Mouse (Mus musculus) kidney, postnatal 0 days (tissue): ENCODE measurements around the gene Wdr1. TPM values are rescaled to one million over a fixed set of nuclear protein-coding genes. Genes with fewer than 3 reads are reported as not detected.
"Not testable (repeated sequence)": the region's sequence is repeated elsewhere in the genome, so short reads cannot be mapped to it uniquely, and the experiment has no call there.

Source experiments
- ATAC-seq: fragments of 200-750 bp; cut with Nextera tagmentation; replicated peaks from 2 replicates; pipeline ENCODE4 v1.8.0; 2017; ENCODE audit warnings: low read depth, moderate number of reproducible peaks, moderate TSS enrichment, moderate library complexity; ENCODE audit not compliant: low FRiP score
- DNase-seq: peaks from one replicate; pipeline ENCODE4 v3.0.0-alpha.2; 2016; ENCODE audit warnings: low spot score
- H3K27ac ChIP-seq: fragments of 300-500 bp; sonication (generic); 2 replicates; pipeline ENCODE4 v1.5.1; 2014; ENCODE audit warnings: mild to moderate bottlenecking
- H3K27me3 ChIP-seq: fragments of 300-500 bp; sonication (generic); 2 replicates; pipeline ENCODE4 v1.6.1; 2014; ENCODE audit warnings: low read length, mixed read lengths; ENCODE audit not compliant: insufficient read depth
- H3K36me3 ChIP-seq: fragments of 300-500 bp; sonication (generic); 2 replicates; pipeline ENCODE4 v1.6.1; 2014; ENCODE audit warnings: low read length, mixed read lengths; ENCODE audit not compliant: insufficient read depth
- H3K4me1 ChIP-seq: fragments of 300-500 bp; sonication (generic); replicated peaks from 2 replicates; pipeline ENCODE4 v1.6.1; 2014; ENCODE audit warnings: antibody characterized with exemption, low read length, mixed read lengths; ENCODE audit not compliant: insufficient read depth
- H3K4me2 ChIP-seq: fragments of 300-500 bp; sonication (generic); 2 replicates; pipeline ENCODE4 v1.6.1; 2014; ENCODE audit warnings: mild to moderate bottlenecking, low read length, moderate library complexity, mixed read lengths
- H3K4me3 ChIP-seq: fragments of 300-500 bp; sonication (generic); replicated peaks from 2 replicates; pipeline ENCODE4 v1.5.1; 2014; ENCODE audit warnings: low read depth, low read length
- H3K9ac ChIP-seq: fragments of 300-500 bp; sonication (generic); 2 replicates; pipeline ENCODE4 v1.6.1; 2014; ENCODE audit warnings: low read depth, low read length
- H3K9me3 ChIP-seq: fragments of 300-500 bp; sonication (generic); replicated peaks from 2 replicates; pipeline ENCODE4 v1.6.1; 2016; ENCODE audit warnings: low read length, inconsistent platforms, mixed read lengths
- CTCF ChIP-seq: IDR thresholded peaks from 2 replicates; pipeline ENCODE4 v1.5.1; 2016; ENCODE audit warnings: antibody characterized with exemption, low read depth, mild to moderate bottlenecking, moderate library complexity
- WGBS: fragments of 180-500 bp; shearing (Covaris S2); extraction: QIAGEN DNeasy Blood & Tissue Kit; methylation state at CpG from one replicate; pipeline ENCODE4 v1.1.7; 2014; 5-methylcytosine and 5-hydroxymethylcytosine counted together
- polyA plus RNA-seq: library from polyadenylated mRNA; unstranded; fragments of >200 nt; fragmentation: Nextera tagmentation; extraction: Ambion mirVana; gene quantifications from 2 replicates; pipeline ENCODE4 v1.2.1, GENCODE M21; 2015

Gene Wdr1
- polyA plus RNA-seq, 1 experiment from 2014 or later = 165 TPM

DNA sequence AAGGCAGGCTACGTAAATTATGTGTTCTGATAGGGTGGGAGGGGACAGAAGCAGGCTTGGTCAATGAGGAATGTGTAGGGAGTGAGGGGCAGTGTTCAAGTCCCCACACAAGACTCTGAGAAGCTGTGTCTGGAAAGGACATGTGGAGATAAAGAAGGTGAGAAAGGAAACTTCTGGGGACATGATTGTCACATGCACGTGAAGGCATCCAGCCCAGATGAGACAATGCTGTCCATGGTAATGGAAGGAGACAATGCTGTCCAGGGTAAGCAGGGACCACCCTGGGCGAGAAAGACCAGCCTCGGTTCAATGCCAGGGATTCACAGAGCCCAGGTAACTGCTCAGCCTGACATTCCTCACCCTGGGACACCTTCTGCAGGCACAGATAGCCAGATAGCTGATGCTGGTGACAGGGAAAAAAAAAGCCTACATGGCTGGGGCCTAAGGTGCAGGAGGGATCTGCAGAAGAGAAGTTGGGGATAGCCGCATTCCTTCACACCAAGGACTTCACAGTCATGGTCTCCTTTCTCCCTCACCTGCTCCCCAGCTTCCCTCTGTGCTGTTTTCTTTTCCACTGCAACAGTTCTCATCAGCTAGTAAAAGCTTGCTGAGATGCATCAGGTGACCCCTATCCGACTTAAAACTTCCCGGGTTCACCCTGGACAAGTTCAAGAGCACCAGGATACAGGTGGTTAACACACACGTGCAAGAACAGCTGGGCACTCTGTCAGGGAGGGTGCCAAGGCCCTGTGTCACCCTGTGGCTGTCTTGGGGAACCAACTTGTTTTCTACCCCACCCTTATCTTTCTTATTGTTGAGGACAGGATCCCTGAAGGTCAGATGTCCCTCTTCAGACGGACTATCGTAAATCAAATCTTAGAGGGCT, 82.0 kb downstream of the Wdr1 start:
- H3K27ac ChIP-seq = peak overlapping the region; percentile 81; the same call in 1 of the 2 replicates
- H3K36me3 ChIP-seq = no peaks in the 10 kb centered on the region
- DNase-seq (no peak), ATAC-seq (0 out of 2 replicates have a peak, but pooled peaks have one; percentile 2)
- no peak for TF ChIP-seq CTCF
- H3K27me3 ChIP-seq = no peaks in the 10 kb centered on the region
- peak overlapping the region; percentile 62 for H3K4me2 ChIP-seq
- H3K9ac ChIP-seq = no peak overlapping the region
- peak overlapping the region; percentile 30; the same call in 1 of the 2 replicates for H3K4me3 ChIP-seq
- WGBS = 60% methylated on average over 10 of the region's 10 CpGs
- no peaks in the 10 kb centered on the region for H3K9me3 ChIP-seq
- H3K4me1 ChIP-seq = peaks cover 9% of the 10 kb centered on the region; the same call in 1 of the 2 replicates

DNA sequence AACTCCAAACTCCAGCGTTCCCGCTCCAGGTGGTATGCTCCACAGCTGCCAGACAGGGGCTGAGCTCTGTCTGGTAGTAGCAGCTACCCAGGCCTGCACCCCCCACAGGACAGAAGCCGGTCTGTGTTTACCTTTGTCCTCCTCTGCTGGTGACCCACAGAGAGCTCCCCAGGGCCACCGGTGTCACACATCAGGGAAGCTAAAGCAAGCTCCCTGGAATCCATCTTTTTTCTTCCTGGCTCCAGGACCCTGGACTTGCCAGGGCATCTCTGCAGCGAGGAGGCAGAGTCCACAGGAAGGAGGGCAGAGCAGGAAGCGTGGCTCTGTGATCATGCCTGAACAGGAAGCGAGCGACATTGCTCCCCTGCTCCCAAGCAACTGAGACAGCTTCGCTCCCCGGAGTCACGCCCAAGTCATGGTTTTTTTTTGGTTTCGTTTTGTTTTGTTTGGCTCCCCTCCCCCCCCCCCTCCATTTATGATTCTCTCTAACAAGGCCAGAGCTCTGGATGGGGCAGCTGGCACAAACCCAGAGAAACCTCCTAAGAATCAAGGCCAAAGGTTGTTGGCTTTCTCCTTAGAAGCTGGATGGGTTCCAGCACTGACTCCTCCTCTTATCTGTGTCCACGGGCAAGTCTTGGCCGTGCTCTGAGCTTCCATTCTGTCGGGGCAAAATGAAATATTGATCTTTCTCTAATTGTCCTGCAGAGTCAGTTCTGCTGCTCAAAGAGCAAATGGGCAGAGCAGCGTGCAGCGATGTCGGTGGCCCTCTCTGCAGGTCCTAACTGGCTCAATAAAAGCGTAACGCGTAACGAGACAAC, 82.9 kb downstream of the Wdr1 start:
- ATAC-seq = peak; percentile 86
- H3K9me3 ChIP-seq = no peaks in the 10 kb centered on the region
- peak; percentile 35; the same call in 1 of the 2 replicates for TF ChIP-seq CTCF
- peak overlapping the region; percentile 30 for H3K4me3 ChIP-seq
- H3K9ac ChIP-seq = peak overlapping the region; percentile 25; the same call in 1 of the 2 replicates
- DNase-seq = peak; percentile 87
- no peaks in the 10 kb centered on the region for H3K27me3 ChIP-seq
- no peaks in the 10 kb centered on the region for H3K36me3 ChIP-seq
- H3K4me2 ChIP-seq = peak overlapping the region; percentile 62
- WGBS = 2% methylated on average over 22 of the region's 22 CpGs
- H3K4me1 ChIP-seq = peaks cover 9% of the 10 kb centered on the region; the same call in 1 of the 2 replicates
- peak overlapping the region; percentile 81 for H3K27ac ChIP-seq

DNA sequence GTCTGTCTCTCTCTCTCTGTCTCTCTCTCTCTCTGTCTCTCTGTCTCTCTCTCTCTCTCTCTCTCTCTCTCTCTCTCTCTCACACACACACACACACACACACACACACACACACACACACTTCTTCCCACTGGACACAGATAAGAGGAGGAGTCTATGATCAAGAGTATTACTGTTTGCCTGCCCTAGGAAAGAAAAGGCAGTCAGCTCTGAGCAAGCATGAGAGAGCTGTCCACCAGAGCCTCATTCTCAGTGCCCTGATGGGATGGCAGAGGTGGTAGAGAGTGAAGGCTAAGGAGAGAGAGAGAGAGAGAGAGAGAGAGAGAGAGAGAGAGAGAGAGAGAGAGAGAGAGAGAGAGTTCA, 83.5 kb downstream of the Wdr1 start:
- H3K36me3 ChIP-seq, H3K27me3 ChIP-seq, H3K9ac ChIP-seq, DNase-seq, H3K4me1 ChIP-seq, ATAC-seq, H3K9me3 ChIP-seq: not testable (repeated sequence)
- H3K4me3 ChIP-seq = peak overlapping the region; percentile 30
- peak overlapping the region; percentile 81 for H3K27ac ChIP-seq
- peak overlapping the region; percentile 62 for H3K4me2 ChIP-seq

GRCm38 (mm10) chr5:38479027-38479426, 84.0 kb downstream of the Wdr1 start:
- DNase-seq (no peak), ATAC-seq (0 out of 2 replicates have a peak, but pooled peaks have one; percentile 38)
- no peaks in the 10 kb centered on the region for H3K27me3 ChIP-seq
- no peaks in the 10 kb centered on the region for H3K9me3 ChIP-seq
- 38% methylated on average over 4 of the region's 4 CpGs for WGBS
- peak overlapping the region; percentile 19; the same call in 1 of the 2 replicates for H3K27ac ChIP-seq
- H3K36me3 ChIP-seq = no peaks in the 10 kb centered on the region
- no peak overlapping the region for H3K4me3 ChIP-seq
- peaks cover 9% of the 10 kb centered on the region; the same call in 1 of the 2 replicates for H3K4me1 ChIP-seq
- H3K9ac ChIP-seq = no peak overlapping the region
- no peak for TF ChIP-seq CTCF
- no peak overlapping the region for H3K4me2 ChIP-seq

- WGBS = 82% methylated on average over 7 of the region's 7 CpGs
These were observed 85.1 kb downstream of the Wdr1 start for GRCm38 (mm10) chr5:38477731-38478445.

More at GRCm38 (mm10) chr5:38477731-38478445, 85.1 kb downstream of the Wdr1 start:
- Histone ChIP-seq H3K9me3 (no peaks in the 10 kb centered on the region), H3K36me3 (no peaks in the 10 kb centered on the region), H3K9ac (no peak overlapping the region), H3K4me1 (peaks cover 9% of the 10 kb centered on the region; the same call in 1 of the 2 replicates), H3K27ac (no peak overlapping the region), H3K4me3 (no peak overlapping the region), H3K27me3 (no peaks in the 10 kb centered on the region), H3K4me2 (no peak overlapping the region)
- DNase-seq (no peak), ATAC-seq (0 out of 2 replicates have a peak, but pooled peaks have one; percentile 6)
- no peak for TF ChIP-seq CTCF
